Mouse (Mus musculus) gastrocnemius, postnatal 25 days (tissue): ENCODE measurements around the gene Gm5431. TPM values are rescaled to one million over a fixed set of nuclear protein-coding genes. Genes with fewer than 3 reads are reported as not detected.
"Not testable (repeated sequence)": the region's sequence is repeated elsewhere in the genome, so short reads cannot be mapped to it uniquely, and the experiment has no call there.

ENCODE experiments used
- DNase-seq: peaks from one replicate; pipeline ENCODE4 v3.0.0; 2022
- long read RNA-seq, 2 experiments: library from polyadenylated mRNA; stranded (forward); transcript quantifications; one replicate each; pipeline ENCODE4 v2.0.0; 2021
- total RNA-seq, 2 experiments: library from RNA; stranded (reverse); gene quantifications; 1 replicate in 1 of 2; 2 replicates in 1 of 2; pipeline ENCODE4 v1.2.3; 2021

The Gm5431 gene
- under 1 TPM; 0.21 to 0.36 TPM for total RNA-seq
- long read RNA-seq, experiment 1: 0 reads
- long read RNA-seq, experiment 2: 0 reads

- DNase-seq: no peak
These were observed at the start of gene Gm5431 for GRCm38 (mm10) chr11:48902021-48902420. TSS of gene Gm5431 (minus strand) at chr11:48902214.

- not testable (repeated sequence) for DNase-seq
These were observed 44.1 kb upstream of the Gm5431 start, which contains the start of gene Psme2b for GRCm38 (mm10) chr11:48946090-48946489. TSS of gene Psme2b (minus strand) at chr11:48946190.

- not testable (repeated sequence) for DNase-seq
These were observed 37.3 kb upstream of the Gm5431 start for GRCm38 (mm10) chr11:48939286-48939685.

GRCm38 (mm10) chr11:48935291-48935690, 33.3 kb upstream of the Gm5431 start:
- not testable (repeated sequence) for DNase-seq

DNA sequence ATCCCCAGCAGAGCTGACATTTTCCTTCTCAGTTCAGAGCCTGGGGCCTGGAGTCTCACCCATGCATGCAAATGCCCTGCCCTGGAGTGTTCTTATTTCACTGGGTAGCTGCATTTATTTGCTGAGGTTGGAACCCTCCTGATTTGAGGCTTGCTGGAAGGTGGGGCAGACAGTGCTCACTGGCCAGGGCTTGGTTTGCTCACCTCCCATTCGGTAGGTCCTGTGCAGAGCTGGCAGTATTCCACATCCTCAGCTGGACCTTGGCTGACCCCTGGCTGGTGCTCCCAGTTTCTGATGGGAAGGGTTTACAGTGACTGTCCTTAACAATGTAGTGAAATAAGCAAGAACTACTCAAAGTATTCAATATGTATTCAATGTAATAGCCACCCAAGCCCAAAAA, 31.9 kb upstream of the Gm5431 start:
- not testable (repeated sequence) for DNase-seq

- DNase-seq: not testable (repeated sequence)
These were observed 31.4 kb upstream of the Gm5431 start for GRCm38 (mm10) chr11:48933422-48933821.

- DNase-seq: not testable (repeated sequence)
These were observed 26.1 kb upstream of the Gm5431 start for GRCm38 (mm10) chr11:48928068-48928467.

DNA sequence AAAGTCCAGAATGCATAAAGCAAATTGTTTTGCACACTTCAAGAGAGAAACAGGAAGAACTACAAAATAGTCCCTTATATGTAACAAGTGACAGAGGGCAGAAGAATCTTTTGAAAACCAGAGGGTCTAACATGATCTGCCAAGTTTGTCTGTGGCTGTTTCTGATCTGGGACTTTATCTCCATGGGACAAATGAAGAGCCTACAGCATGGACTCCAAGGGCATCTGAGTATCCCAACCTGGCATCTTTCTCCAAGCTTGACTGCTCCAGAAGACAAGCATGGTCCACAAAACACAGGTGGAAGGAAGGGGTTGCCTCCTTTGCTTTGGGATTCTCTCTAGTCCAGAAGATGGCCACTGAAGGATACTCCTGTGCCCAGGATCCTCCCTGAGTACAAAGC, 24.4 kb upstream of the Gm5431 start:
- DNase-seq: not testable (repeated sequence)

- DNase-seq: not testable (repeated sequence)
These were observed 21.8 kb upstream of the Gm5431 start for GRCm38 (mm10) chr11:48923818-48924217.

- no peak for DNase-seq
These were observed 16.4 kb upstream of the Gm5431 start for GRCm38 (mm10) chr11:48918380-48918779.

DNA sequence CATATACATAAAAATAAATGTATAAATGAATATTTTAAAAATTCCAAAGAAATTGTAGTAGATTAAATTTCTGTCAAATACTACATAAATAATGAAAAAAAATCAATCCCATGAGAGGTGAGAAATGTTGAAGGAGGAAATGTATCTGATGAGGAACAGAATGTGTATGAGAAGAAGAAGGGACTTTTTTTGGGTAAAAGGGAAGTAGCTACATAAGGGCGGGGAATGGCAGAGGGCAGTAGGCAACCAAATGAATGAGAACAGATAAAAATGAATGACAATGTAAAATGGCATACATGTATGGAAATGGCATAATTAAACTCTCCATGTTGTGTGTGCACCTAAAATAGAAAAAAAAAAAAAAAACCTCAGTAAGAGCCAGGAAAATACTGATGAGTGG, 11.6 kb upstream of the Gm5431 start:
- no peak for DNase-seq

- DNase-seq: no peak
These were observed 6.4 kb upstream of the Gm5431 start for GRCm38 (mm10) chr11:48908459-48908858.

- not testable (repeated sequence) for DNase-seq
These were observed 465 bp downstream of the Gm5431 start for GRCm38 (mm10) chr11:48901567-48901930.

GRCm38 (mm10) chr11:48900654-48901566, 1.1 kb downstream of the Gm5431 start:
- not testable (repeated sequence) for DNase-seq

DNA sequence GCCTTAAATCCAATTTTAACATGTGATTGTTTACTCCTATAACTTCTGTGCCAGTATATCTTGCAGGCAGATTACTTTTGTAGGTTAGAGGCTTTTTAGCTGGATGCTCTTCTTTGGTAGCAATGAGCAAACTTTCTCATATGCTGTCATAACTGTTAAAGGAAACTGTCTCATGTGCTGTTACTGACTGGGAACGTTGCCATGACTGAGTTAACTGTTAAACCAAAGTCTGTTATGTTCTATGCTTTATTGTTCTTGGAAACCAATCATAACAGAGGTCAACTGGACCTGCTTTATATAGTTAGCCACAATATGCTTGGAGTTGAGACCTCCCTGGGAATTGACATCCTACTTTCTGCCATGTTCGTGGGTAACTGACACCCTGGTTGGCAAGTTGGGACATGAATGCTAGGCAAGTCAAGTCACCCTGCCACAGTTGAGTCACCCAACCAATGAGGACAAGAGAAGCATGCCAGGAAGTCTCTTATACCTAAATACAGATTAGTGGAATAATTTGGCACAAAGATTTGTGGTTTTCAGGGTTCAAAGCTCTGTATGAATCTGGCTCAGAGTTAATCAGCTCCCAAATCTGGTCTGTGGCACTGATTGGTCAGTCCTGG, 3.1 kb downstream of the Gm5431 start:
- DNase-seq: no peak

GRCm38 (mm10) chr11:48876680-48877079, 25.3 kb downstream of the Gm5431 start:
- no peak for DNase-seq

- DNase-seq: not testable (repeated sequence)
These were observed 26.6 kb downstream of the Gm5431 start for GRCm38 (mm10) chr11:48875343-48875837.

- DNase-seq: no peak
These were observed 27.5 kb downstream of the Gm5431 start for GRCm38 (mm10) chr11:48874465-48874864.

GRCm38 (mm10) chr11:48873591-48874290, 28.3 kb downstream of the Gm5431 start:
- no peak for DNase-seq

GRCm38 (mm10) chr11:48872695-48873300, 29.2 kb downstream of the Gm5431 start:
- DNase-seq: no peak

DNA sequence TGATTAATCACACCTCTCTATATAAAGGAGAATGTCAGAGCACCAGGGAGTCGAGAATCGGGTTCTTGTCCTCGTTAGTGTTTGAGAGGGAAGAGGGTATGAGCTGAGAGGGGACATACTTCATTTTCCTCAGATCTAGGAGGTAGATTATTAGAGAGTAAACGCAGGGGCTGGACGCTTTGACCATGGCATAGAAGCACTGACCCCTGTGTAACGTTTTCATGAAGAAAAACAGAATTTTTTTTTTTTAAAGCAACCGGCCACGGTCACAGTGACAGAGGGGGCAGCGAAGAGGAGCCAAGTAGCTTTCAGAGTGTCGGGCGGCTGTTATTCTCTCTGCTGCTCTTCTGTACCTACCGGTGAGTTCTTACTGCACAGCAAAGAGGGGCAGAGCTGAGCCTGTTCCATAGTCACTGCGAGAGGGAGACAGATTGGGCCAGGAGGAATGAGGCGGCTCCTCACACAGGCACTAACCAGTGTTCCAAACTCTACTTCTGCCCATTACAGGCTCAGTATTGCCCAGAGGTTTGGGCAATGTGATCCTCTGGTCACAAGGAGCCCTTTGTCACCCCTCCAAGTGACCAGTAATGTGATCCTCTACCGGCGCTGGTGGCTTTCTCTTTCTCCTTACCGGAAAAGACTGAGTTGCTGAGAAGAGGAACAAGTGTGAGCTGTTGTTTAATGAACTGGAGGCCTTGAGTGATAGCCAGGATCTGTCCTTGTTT, 30.0 kb downstream of the Gm5431 start:
- peak; percentile 48 for DNase-seq
